Mouse (Mus musculus) hindbrain, embryonic 10.5 days (tissue): ENCODE measurements around the gene Tapbpl. TPM values are rescaled to one million over a fixed set of nuclear protein-coding genes. Genes with fewer than 3 reads are reported as not detected.

Source experiments
- DNase-seq: peaks from one replicate; pipeline ENCODE4 v3.0.0-alpha.2; 2017; ENCODE audit warnings: low spot score
- H3K27ac ChIP-seq: fragments of 300-500 bp; sonication (generic); 2 replicates; pipeline ENCODE4 v1.5.1; 2016; ENCODE audit warnings: mild to moderate bottlenecking, moderate library complexity
- H3K27me3 ChIP-seq: fragments of 300-500 bp; sonication (generic); 2 replicates; pipeline ENCODE4 v1.6.1; 2016; ENCODE audit warnings: mild to moderate bottlenecking; ENCODE audit not compliant: poor library complexity, insufficient read depth, severe bottlenecking
- H3K36me3 ChIP-seq: fragments of 300-500 bp; sonication (generic); 2 replicates; pipeline ENCODE4 v1.6.1; 2016; ENCODE audit warnings: mild to moderate bottlenecking, moderate library complexity
- H3K4me1 ChIP-seq: fragments of 300-500 bp; sonication (generic); replicated peaks from 2 replicates; pipeline ENCODE4 v1.6.1; 2016; ENCODE audit warnings: mild to moderate bottlenecking
- H3K4me3 ChIP-seq: fragments of 300-500 bp; sonication (generic); 2 replicates; pipeline ENCODE4 v1.5.1; 2016; ENCODE audit warnings: mild to moderate bottlenecking, moderate library complexity
- H3K9me3 ChIP-seq: fragments of 300-500 bp; sonication (generic); 2 replicates; pipeline ENCODE4 v1.6.1; 2016; ENCODE audit warnings: mild to moderate bottlenecking, moderate library complexity
- WGBS: fragments of 180-500 bp; shearing (Covaris S2); methylation state at CpG from one replicate; pipeline ENCODE4 v1.1.7; 2016; 5-methylcytosine and 5-hydroxymethylcytosine counted together
- polyA plus RNA-seq: library from polyadenylated mRNA; unstranded; fragments of >200 nt; fragmentation: Nextera tagmentation; extraction: Ambion mirVana; gene quantifications from 2 replicates; pipeline ENCODE4 v1.2.1, GENCODE M21; 2016

Gene Tapbpl
- polyA plus RNA-seq, 1 experiment from 2014 or later: 1.9 TPM

GRCm38 (mm10) chr6:125215148-125215954 is 16.3 kb downstream of the Tapbpl start, which contains the start of gene Vamp1:
TSS of gene Vamp1 (plus strand) at chr6:125215551.
- peak within 1 kb of the TSS; percentile 76 for H3K4me3 ChIP-seq
- WGBS: under 1% methylated on average over 48 of the region's 48 CpGs
- no peaks in the 10 kb centered on the region for H3K36me3 ChIP-seq
- no peaks in the 10 kb centered on the region for H3K9me3 ChIP-seq
- DNase-seq: peak; percentile 91
- H3K27me3 ChIP-seq: peaks cover 30% of the 10 kb centered on the region
- peaks cover 15% of the 10 kb centered on the region for H3K4me1 ChIP-seq
- H3K27ac ChIP-seq: peak within 1 kb of the TSS; percentile 86

GRCm38 (mm10) chr6:125213715-125214114 is 17.9 kb downstream of the Tapbpl start:
- 81% methylated on average over 6 of the region's 6 CpGs for WGBS
- Histone ChIP-seq H3K27me3 (peaks cover 30% of the 10 kb centered on the region), H3K36me3 (no peaks in the 10 kb centered on the region), H3K27ac (no peak overlapping the region), H3K4me3 (no peak overlapping the region), H3K9me3 (no peaks in the 10 kb centered on the region), H3K4me1 (peaks cover 15% of the 10 kb centered on the region)
- no peak for DNase-seq

GRCm38 (mm10) chr6:125213129-125213528 is 18.5 kb downstream of the Tapbpl start:
- Histone ChIP-seq H3K36me3 (no peaks in the 10 kb centered on the region), H3K27me3 (peaks cover 30% of the 10 kb centered on the region), H3K9me3 (no peaks in the 10 kb centered on the region), H3K4me3 (no peak overlapping the region), H3K27ac (no peak overlapping the region), H3K4me1 (peaks cover 15% of the 10 kb centered on the region)
- 75% methylated on average over 6 of the region's 6 CpGs for WGBS
- no peak for DNase-seq

- WGBS: 60% methylated on average over 2 of the region's 2 CpGs
- no peaks in the 10 kb centered on the region for H3K36me3 ChIP-seq
- H3K9me3 ChIP-seq: no peaks in the 10 kb centered on the region
- H3K27me3 ChIP-seq: peaks cover 30% of the 10 kb centered on the region
- H3K27ac ChIP-seq: no peak overlapping the region
- no peak overlapping the region for H3K4me3 ChIP-seq
- H3K4me1 ChIP-seq: peaks cover 15% of the 10 kb centered on the region
- DNase-seq: no peak
These were observed 19.0 kb downstream of the Tapbpl start for GRCm38 (mm10) chr6:125212621-125213020.

- no peak for DNase-seq
These were observed 21.2 kb downstream of the Tapbpl start for GRCm38 (mm10) chr6:125210436-125210835.

GRCm38 (mm10) chr6:125197166-125197565 is 34.5 kb downstream of the Tapbpl start:
- no peak overlapping the region for H3K27ac ChIP-seq
- no peaks in the 10 kb centered on the region for H3K27me3 ChIP-seq
- H3K36me3 ChIP-seq: peaks cover 26% of the 10 kb centered on the region
- no peaks in the 10 kb centered on the region for H3K9me3 ChIP-seq
- DNase-seq: no peak
- 91% methylated on average over 5 of the region's 5 CpGs for WGBS
- H3K4me3 ChIP-seq: no peak overlapping the region
- H3K4me1 ChIP-seq: peaks cover 23% of the 10 kb centered on the region

More at GRCm38 (mm10) chr6:125210436-125210835, 21.2 kb downstream of the Tapbpl start:
- Histone ChIP-seq H3K36me3 (no peaks in the 10 kb centered on the region), H3K9me3 (no peaks in the 10 kb centered on the region), H3K27me3 (peaks cover 21% of the 10 kb centered on the region; the same call in 1 of the 2 replicates), H3K4me1 (peaks cover 3% of the 10 kb centered on the region; the same call in 1 of the 2 replicates), H3K27ac (no peak overlapping the region), H3K4me3 (no peak overlapping the region)
- WGBS: 90% methylated on average over 1 of the region's 1 CpGs

GRCm38 (mm10) chr6:125196301-125196700 is 35.4 kb downstream of the Tapbpl start:
- Histone ChIP-seq H3K9me3 (no peaks in the 10 kb centered on the region), H3K4me3 (no peak overlapping the region), H3K27me3 (no peaks in the 10 kb centered on the region), H3K36me3 (peaks cover 26% of the 10 kb centered on the region), H3K27ac (no peak overlapping the region), H3K4me1 (peaks cover 23% of the 10 kb centered on the region)
- no peak for DNase-seq
- 45% methylated on average over 3 of the region's 3 CpGs for WGBS

- Histone ChIP-seq H3K27ac (no peak overlapping the region), H3K4me3 (no peak overlapping the region), H3K27me3 (no peaks in the 10 kb centered on the region), H3K9me3 (no peaks in the 10 kb centered on the region), H3K4me1 (peaks cover 23% of the 10 kb centered on the region), H3K36me3 (peaks cover 26% of the 10 kb centered on the region)
- 32% methylated on average over 1 of the region's 1 CpGs for WGBS
- DNase-seq: no peak
These were observed 36.1 kb downstream of the Tapbpl start for GRCm38 (mm10) chr6:125195541-125196075.

GRCm38 (mm10) chr6:125193390-125193789 is 38.3 kb downstream of the Tapbpl start:
- H3K36me3 ChIP-seq: peaks cover 41% of the 10 kb centered on the region
- no peaks in the 10 kb centered on the region for H3K9me3 ChIP-seq
- H3K4me1 ChIP-seq: peaks cover 33% of the 10 kb centered on the region
- no peak for DNase-seq
- H3K27me3 ChIP-seq: no peaks in the 10 kb centered on the region
- 83% methylated on average over 7 of the region's 7 CpGs for WGBS
- H3K27ac ChIP-seq: no peak overlapping the region
- H3K4me3 ChIP-seq: no peak overlapping the region

- Histone ChIP-seq H3K9me3 (no peaks in the 10 kb centered on the region), H3K27me3 (no peaks in the 10 kb centered on the region), H3K27ac (peak overlapping the region; percentile 99), H3K4me3 (peak overlapping the region; percentile 73), H3K36me3 (peaks cover 46% of the 10 kb centered on the region), H3K4me1 (peaks cover 33% of the 10 kb centered on the region)
- 44% methylated on average over 5 of the region's 5 CpGs for WGBS
- no peak for DNase-seq
These were observed 38.8 kb downstream of the Tapbpl start for GRCm38 (mm10) chr6:125192841-125193240.

- peaks cover 53% of the 10 kb centered on the region for H3K36me3 ChIP-seq
- DNase-seq: peak; percentile 94
- peak overlapping the region; percentile 99 for H3K27ac ChIP-seq
- peaks cover 33% of the 10 kb centered on the region for H3K4me1 ChIP-seq
- H3K27me3 ChIP-seq: no peaks in the 10 kb centered on the region
- H3K9me3 ChIP-seq: no peaks in the 10 kb centered on the region
- peak overlapping the region; percentile 73 for H3K4me3 ChIP-seq
- under 1% methylated on average over 34 of the region's 34 CpGs for WGBS
These were observed 39.5 kb downstream of the Tapbpl start for GRCm38 (mm10) chr6:125192016-125192714.

- peak within 1 kb of the TSS; percentile 99 for H3K27ac ChIP-seq
- WGBS: under 1% methylated on average over 54 of the region's 54 CpGs
- peak within 1 kb of the TSS; percentile 73 for H3K4me3 ChIP-seq
- H3K9me3 ChIP-seq: no peaks in the 10 kb centered on the region
- H3K36me3 ChIP-seq: peaks cover 60% of the 10 kb centered on the region
- no peaks in the 10 kb centered on the region for H3K27me3 ChIP-seq
- peaks cover 30% of the 10 kb centered on the region for H3K4me1 ChIP-seq
- peak; percentile 99 for DNase-seq
These were observed 40.2 kb downstream of the Tapbpl start, which contains the start of the genes Ncapd2 and Mrpl51 for GRCm38 (mm10) chr6:125191332-125192015. TSS of gene Ncapd2 (minus strand) at chr6:125191701. TSS of gene Mrpl51 (plus strand) at chr6:125191801.
